Mouse (Mus musculus) hindbrain, postnatal 0 days (tissue): ENCODE measurements around the gene Gm20388. TPM values are rescaled to one million over a fixed set of nuclear protein-coding genes. Genes with fewer than 3 reads are reported as not detected.
A peak's percentile ranks its signal among the peaks of the same experiment; 100 is the strongest.

Source experiments
- ATAC-seq: fragments of 200-750 bp; cut with Nextera tagmentation; 2 replicates; pipeline ENCODE4 v1.8.0; 2017; ENCODE audit warnings: mild to moderate bottlenecking, moderate TSS enrichment, moderate library complexity
- DNase-seq: peaks from one replicate; pipeline ENCODE4 v3.0.0-alpha.2; 2015; ENCODE audit warnings: low spot score
- H3K27ac ChIP-seq: fragments of 300-500 bp; sonication (generic); 2 replicates; pipeline ENCODE4 v1.5.1; 2014; ENCODE audit warnings: mild to moderate bottlenecking
- H3K27me3 ChIP-seq: fragments of 300-500 bp; sonication (generic); 2 replicates; pipeline ENCODE4 v1.6.1; 2014; ENCODE audit warnings: low read length, mixed read lengths; ENCODE audit not compliant: insufficient read depth
- H3K36me3 ChIP-seq: fragments of 300-500 bp; sonication (generic); 2 replicates; pipeline ENCODE4 v1.6.1; 2014; ENCODE audit warnings: low read length, mixed read lengths; ENCODE audit not compliant: insufficient read depth
- H3K4me1 ChIP-seq: fragments of 300-500 bp; sonication (generic); 2 replicates; pipeline ENCODE4 v1.6.1; 2014; ENCODE audit warnings: antibody characterized with exemption, low read length, mixed read lengths; ENCODE audit not compliant: insufficient read depth
- H3K4me2 ChIP-seq: fragments of 300-500 bp; sonication (generic); 2 replicates; pipeline ENCODE4 v1.6.1; 2014; ENCODE audit warnings: low read depth, mild to moderate bottlenecking, low read length, moderate library complexity, mixed read lengths
- H3K4me3 ChIP-seq: fragments of 300-500 bp; sonication (generic); 2 replicates; pipeline ENCODE4 v1.5.1; 2014; ENCODE audit warnings: low read length
- H3K9ac ChIP-seq: fragments of 300-500 bp; sonication (generic); replicated peaks from 2 replicates; pipeline ENCODE4 v1.6.1; 2014; ENCODE audit warnings: mild to moderate bottlenecking, low read length, moderate library complexity, mixed read lengths
- H3K9me3 ChIP-seq: fragments of 300-500 bp; sonication (generic); 2 replicates; pipeline ENCODE4 v1.6.1; 2016; ENCODE audit warnings: low read length, mixed read lengths
- CTCF ChIP-seq: IDR thresholded peaks from 2 replicates; pipeline ENCODE4 v1.5.1; 2016; ENCODE audit warnings: antibody characterized with exemption, control low read depth, low read depth
- WGBS: fragments of 180-500 bp; shearing (Covaris S2); extraction: QIAGEN DNeasy Blood & Tissue Kit; methylation state at CpG from one replicate; pipeline ENCODE4 v1.1.7; 2014; 5-methylcytosine and 5-hydroxymethylcytosine counted together
- polyA plus RNA-seq: library from polyadenylated mRNA; unstranded; fragments of >200 nt; fragmentation: Nextera tagmentation; extraction: Ambion mirVana; gene quantifications from 2 replicates; pipeline ENCODE4 v1.2.1, GENCODE M21; 2015
- total RNA-seq: library from RNA; depleted of rRNA; stranded (reverse); fragments of >200 nt; gene quantifications from 2 replicates; pipeline ENCODE4 v1.2.3, GENCODE M21; 2014

The Gm20388 gene
- total and polyA plus RNA-seq, 2 experiments from 2014 or later = 71.3 TPM; not detected in 1

GRCm38 (mm10) chr8:120553441-120554123 is 642.9 kb downstream of the Gm20388 start:
- no peak overlapping the region for H3K9ac ChIP-seq
- TF ChIP-seq CTCF = peak; percentile 50

GRCm38 (mm10) chr8:120554466-120555039 is 643.9 kb downstream of the Gm20388 start:
- ATAC-seq (no peak), DNase-seq (no peak)
- H3K27me3 ChIP-seq = no peaks in the 10 kb centered on the region
- H3K9me3 ChIP-seq = no peaks in the 10 kb centered on the region
- H3K4me1 ChIP-seq = peaks cover 62% of the 10 kb centered on the region
- H3K4me2 ChIP-seq = no peak overlapping the region
- H3K9ac ChIP-seq = no peak overlapping the region
- no peak for TF ChIP-seq CTCF
- no peak overlapping the region for H3K27ac ChIP-seq
- no peaks in the 10 kb centered on the region for H3K36me3 ChIP-seq
- no peak overlapping the region for H3K4me3 ChIP-seq
- 80% methylated on average over 18 of the region's 18 CpGs for WGBS

More at GRCm38 (mm10) chr8:120553441-120554123, 642.9 kb downstream of the Gm20388 start:
- Histone ChIP-seq H3K9me3 (no peaks in the 10 kb centered on the region), H3K27me3 (no peaks in the 10 kb centered on the region), H3K27ac (no peak overlapping the region), H3K4me3 (no peak overlapping the region), H3K4me1 (peaks cover 63% of the 10 kb centered on the region), H3K4me2 (no peak overlapping the region), H3K36me3 (no peaks in the 10 kb centered on the region)
- ATAC-seq (no peak), DNase-seq (no peak)
- 86% methylated on average over 24 of the region's 24 CpGs for WGBS

GRCm38 (mm10) chr8:120556198-120556892 is 645.7 kb downstream of the Gm20388 start:
- no peaks in the 10 kb centered on the region for H3K36me3 ChIP-seq
- peak overlapping the region; percentile 37; the same call in 1 of the 2 replicates for H3K9ac ChIP-seq
- peaks cover 57% of the 10 kb centered on the region for H3K4me1 ChIP-seq

GRCm38 (mm10) chr8:120557170-120557965 is 646.7 kb downstream of the Gm20388 start:
- no peak for ATAC-seq
- no peak for DNase-seq
- H3K9ac ChIP-seq = 0 out of 2 replicates have a peak overlapping the region, but pooled peaks have one; percentile 1
- no peak overlapping the region for H3K4me2 ChIP-seq
- 43% methylated on average over 15 of the region's 15 CpGs for WGBS
- no peak overlapping the region for H3K4me3 ChIP-seq
- peaks cover 49% of the 10 kb centered on the region for H3K4me1 ChIP-seq
- H3K27ac ChIP-seq = no peak overlapping the region
- H3K27me3 ChIP-seq = no peaks in the 10 kb centered on the region
- H3K36me3 ChIP-seq = no peaks in the 10 kb centered on the region
- TF ChIP-seq CTCF = no peak
- no peaks in the 10 kb centered on the region for H3K9me3 ChIP-seq

More at GRCm38 (mm10) chr8:120556198-120556892, 645.7 kb downstream of the Gm20388 start:
- no peaks in the 10 kb centered on the region for H3K9me3 ChIP-seq
- ATAC-seq (no peak), DNase-seq (peak; percentile 50)
- H3K27me3 ChIP-seq = no peaks in the 10 kb centered on the region
- no peak overlapping the region for H3K4me3 ChIP-seq
- H3K27ac ChIP-seq = peak overlapping the region; percentile 45; the same call in 1 of the 2 replicates
- WGBS = 42% methylated on average over 20 of the region's 20 CpGs
- no peak overlapping the region for H3K4me2 ChIP-seq
- no peak for TF ChIP-seq CTCF

- DNase-seq (no peak), ATAC-seq (no peak)
- 69% methylated on average over 4 of the region's 4 CpGs for WGBS
- no peaks in the 10 kb centered on the region for H3K27me3 ChIP-seq
- no peak overlapping the region for H3K27ac ChIP-seq
- H3K36me3 ChIP-seq = no peaks in the 10 kb centered on the region
- H3K4me1 ChIP-seq = peaks cover 52% of the 10 kb centered on the region
- no peak overlapping the region for H3K9ac ChIP-seq
- H3K4me2 ChIP-seq = no peak overlapping the region
- no peaks in the 10 kb centered on the region for H3K9me3 ChIP-seq
- no peak overlapping the region for H3K4me3 ChIP-seq
- TF ChIP-seq CTCF = no peak
These were observed 647.5 kb downstream of the Gm20388 start for GRCm38 (mm10) chr8:120558162-120558561.

- DNase-seq (peak; percentile 61), ATAC-seq (no peak)
- Histone ChIP-seq H3K36me3 (no peaks in the 10 kb centered on the region), H3K27ac (no peak overlapping the region), H3K9ac (peak overlapping the region; percentile 23; the same call in 1 of the 2 replicates), H3K27me3 (no peaks in the 10 kb centered on the region), H3K4me2 (0 out of 2 replicates have a peak overlapping the region, but pooled peaks have one; percentile 8), H3K9me3 (no peaks in the 10 kb centered on the region), H3K4me1 (peaks cover 67% of the 10 kb centered on the region), H3K4me3 (no peak overlapping the region)
- WGBS = 16% methylated on average over 11 of the region's 11 CpGs
- no peak for TF ChIP-seq CTCF
These were observed 649.0 kb downstream of the Gm20388 start for GRCm38 (mm10) chr8:120559654-120560053.
